Mouse (Mus musculus): ENCODE results near the gene Ascl4. TPM values are rescaled to one million over a fixed set of nuclear protein-coding genes. Genes with fewer than 3 reads are reported as not detected.

Ascl4 gene
- not detected for total RNA-seq (2022)

- DNase-seq (ENCODE audit: low spot score) = no peak
Measured at GRCm38 (mm10) chr10:85927676-85928445, at the start of gene Ascl4. Gene Ascl4 (plus strand): TSS chr10:85927681.

DNA sequence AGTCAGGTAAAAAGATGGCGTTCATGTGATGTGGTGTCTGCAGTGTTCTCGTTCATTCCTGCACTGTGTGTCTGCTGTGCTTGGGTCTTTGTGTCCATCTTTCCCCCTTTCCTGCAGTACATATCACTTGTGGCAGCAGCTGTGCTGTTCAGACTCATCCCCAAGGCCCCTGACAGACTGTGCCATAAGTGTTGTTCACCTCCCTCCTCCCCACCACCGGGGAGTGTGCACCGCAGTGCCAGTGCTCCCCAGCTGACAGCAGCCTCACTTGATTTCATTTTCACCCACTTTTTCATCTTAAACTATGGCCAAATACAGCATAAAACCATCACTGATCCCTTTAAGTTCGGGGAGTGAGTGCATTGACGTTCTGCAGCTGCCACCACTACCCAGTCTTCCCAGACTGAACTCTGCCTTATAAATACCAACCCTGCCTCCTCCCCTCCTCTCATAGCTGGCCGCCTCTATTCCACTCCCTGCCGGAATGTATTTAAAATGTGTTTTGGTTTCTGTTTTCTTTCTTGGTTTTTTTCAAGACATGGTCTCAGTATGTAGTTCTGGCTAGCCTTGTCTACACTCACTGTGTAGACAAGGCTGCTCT lies 47.5 kb upstream of the Ascl4 start:
- no peak for DNase-seq (ENCODE audit: low spot score)

- DNase-seq (ENCODE audit: low spot score) = peak; percentile 97
Measured at GRCm38 (mm10) chr10:85916498-85917309, 10.8 kb upstream of the Ascl4 start, which contains the start of gene Prdm4. Gene Prdm4 (minus strand): TSS chr10:85917142.

DNA sequence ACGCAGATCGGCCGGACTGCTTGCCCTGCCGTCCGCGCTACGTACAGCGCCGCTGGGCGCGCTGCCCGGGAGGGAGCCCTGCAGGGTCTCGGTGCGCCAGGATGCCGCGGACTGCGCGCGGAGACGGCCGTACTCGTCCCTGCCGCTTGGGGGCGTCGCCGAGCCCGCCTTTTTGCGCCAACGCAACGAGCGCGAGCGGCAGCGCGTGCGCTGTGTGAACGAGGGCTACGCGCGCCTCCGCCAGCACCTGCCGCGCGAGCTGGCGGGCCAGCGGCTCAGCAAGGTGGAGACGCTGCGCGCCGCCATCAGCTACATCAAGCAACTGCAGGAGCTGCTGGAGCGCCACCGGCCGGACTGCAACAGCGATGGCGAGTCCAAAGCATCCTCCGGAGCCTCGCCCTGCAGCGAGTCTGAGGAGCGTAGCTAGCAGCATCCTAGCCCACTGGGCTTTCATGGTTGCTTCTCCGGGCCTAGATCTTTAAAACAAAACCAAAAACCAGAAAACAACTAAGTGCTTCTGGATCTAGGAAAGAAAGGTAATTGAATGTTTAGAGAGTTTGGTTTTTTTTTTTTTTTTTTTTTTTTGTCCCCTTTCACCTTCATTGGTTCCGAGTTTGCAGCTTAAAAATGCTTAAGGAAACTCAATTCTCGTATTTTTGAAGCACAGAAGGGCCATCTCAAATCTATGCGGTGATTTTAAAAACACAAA lies 1.2 kb downstream of the Ascl4 start:
- DNase-seq (ENCODE audit: low spot score) = no peak

- DNase-seq (ENCODE audit: low spot score) = no peak
Measured at GRCm38 (mm10) chr10:85929208-85929591, 1.7 kb downstream of the Ascl4 start.

DNA sequence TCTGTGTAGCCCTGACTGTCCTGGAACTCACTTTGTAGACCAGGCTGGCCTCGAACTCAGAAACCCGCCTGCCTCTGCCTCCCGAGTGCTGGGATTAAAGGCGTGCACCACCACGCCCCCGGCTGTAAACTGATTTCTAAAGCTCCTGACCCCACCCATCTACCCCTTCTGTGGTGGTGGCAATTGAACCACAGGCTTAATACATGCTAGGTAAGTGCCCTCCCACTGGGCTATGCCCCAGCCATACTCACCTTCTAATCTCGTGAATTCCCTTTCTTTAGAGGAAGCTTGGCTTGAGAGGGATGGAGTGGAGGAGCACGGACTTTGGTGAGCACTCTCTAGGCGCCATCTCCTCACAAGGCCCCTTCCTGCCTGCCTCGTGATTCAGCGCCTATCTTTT lies 2.5 kb downstream of the Ascl4 start:
- no peak for DNase-seq (ENCODE audit: low spot score)

GRCm38 (mm10) chr10:85936280-85936965 lies 8.9 kb downstream of the Ascl4 start:
- no peak for DNase-seq (ENCODE audit: low spot score)

- DNase-seq (ENCODE audit: low spot score) = no peak
Measured at GRCm38 (mm10) chr10:85948483-85949196, 21.2 kb downstream of the Ascl4 start.

DNA sequence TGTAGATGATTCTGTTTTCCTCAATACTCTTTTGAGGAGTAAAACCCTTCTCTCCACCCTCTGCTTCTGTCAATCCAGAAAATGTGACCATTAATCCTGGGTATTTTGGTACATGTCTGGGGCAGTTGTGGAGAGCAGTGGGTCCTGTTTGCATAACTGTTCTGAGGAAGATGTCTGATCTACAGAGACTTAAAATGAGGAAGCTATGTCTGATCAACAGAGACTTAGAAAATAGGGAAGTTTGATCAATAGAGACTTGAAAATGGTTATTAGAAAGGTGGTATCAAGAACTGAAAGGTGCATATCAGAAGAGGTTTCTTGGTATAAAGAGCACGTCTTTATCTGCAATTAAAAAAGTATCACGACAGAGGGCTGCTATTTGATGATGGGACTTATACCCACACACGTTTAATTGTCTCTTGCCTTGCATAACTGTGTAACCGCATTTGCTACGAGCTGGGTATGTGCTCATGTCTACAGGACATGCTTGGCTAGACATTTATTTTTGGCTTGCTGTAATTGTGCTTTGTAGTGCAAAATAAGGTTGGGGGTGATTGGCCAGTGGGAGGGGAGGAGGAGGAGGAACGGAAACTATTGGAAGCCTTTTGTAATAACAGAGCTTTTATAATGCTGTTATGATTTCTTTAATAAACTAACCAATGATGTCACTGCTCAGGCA lies 24.4 kb downstream of the Ascl4 start:
- no peak for DNase-seq (ENCODE audit: low spot score)

DNA sequence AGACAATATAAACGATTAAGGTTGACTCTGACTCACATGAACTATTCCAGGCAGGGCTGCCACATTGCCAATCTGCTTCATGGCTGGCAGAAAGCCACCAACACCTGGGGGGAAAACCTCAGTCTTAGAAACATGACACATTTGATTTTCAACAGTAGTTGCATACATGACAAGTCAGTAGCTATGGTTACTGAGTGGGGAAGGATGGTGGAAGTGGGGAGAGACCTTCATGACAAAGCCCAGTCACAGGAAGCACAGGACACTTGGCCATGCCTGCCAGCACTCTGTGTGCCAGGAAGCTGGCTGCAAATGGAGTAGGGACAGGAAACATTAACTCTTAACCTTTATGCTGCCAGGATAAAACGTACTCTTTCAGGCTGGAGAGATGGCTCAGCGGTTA lies 25.9 kb downstream of the Ascl4 start:
- DNase-seq (ENCODE audit: low spot score) = peak; percentile 9

GRCm38 (mm10) chr10:85954429-85954828 lies 26.9 kb downstream of the Ascl4 start:
- no peak for DNase-seq (ENCODE audit: low spot score)

DNA sequence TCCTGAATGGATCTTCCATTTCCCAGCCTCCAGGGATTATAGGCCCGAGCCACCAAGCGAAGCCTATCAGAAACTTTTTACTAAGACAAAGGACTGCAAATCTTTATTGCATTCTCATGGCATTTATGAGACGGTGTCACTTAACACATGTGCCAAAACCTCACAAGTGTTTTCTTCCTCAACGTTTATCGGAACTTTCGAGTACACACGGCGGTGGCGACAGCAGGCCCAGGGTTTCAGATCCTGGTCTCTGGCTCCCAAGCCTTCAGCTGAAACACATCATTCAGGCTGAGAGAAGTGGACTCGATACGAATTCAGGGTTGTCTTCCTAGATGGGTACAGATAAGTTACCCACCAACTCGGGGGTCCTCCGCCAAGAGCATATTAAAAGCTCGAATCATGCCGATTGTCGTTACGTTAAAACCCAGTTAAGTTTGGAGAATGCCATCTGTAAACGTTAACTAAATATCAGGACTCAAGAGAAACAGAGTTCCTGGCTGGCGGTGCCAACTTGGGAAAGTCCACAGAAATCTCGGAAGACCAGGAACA lies 29.5 kb downstream of the Ascl4 start:
- no peak for DNase-seq (ENCODE audit: low spot score)

DNA sequence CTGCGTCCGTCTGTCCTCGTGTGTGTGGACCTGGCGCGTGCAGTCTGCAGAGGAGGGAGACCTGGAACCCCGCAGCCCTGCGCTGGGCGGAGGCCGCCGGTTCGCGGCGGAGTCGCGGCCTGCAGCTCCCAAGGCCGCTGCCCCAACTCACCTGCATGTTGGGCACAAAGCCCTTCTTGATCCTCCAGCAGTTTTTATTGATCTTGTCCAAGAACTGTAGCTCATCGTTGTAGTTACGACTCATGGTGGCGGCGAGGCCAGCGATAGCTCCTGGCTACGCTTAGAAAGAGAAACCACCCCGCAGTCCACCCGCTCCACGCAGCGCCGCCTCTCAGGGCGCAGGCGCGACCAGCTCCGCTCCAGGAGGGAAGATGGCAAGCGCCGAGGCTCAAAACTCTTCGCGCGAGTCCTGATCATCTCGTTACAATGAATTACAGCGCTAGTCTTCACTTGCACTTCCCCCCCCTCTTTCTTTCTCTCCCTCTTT lies 30.0 kb downstream of the Ascl4 start, which contains the start of gene Rtcb:
TSS of gene Rtcb (minus strand) at position 360 of the 487 bp plus-strand sequence.
- peak; percentile 98 for DNase-seq (ENCODE audit: low spot score)

GRCm38 (mm10) chr10:85962897-85963296 lies 35.4 kb downstream of the Ascl4 start:
- no peak for DNase-seq (ENCODE audit: low spot score)

- no peak for DNase-seq (ENCODE audit: low spot score)
Measured at GRCm38 (mm10) chr10:85964316-85964715, 36.8 kb downstream of the Ascl4 start.

- no peak for DNase-seq (ENCODE audit: low spot score)
Measured at GRCm38 (mm10) chr10:85966476-85966875, 39.0 kb downstream of the Ascl4 start.

- no peak for DNase-seq (ENCODE audit: low spot score)
Measured at GRCm38 (mm10) chr10:85967411-85968156, 40.1 kb downstream of the Ascl4 start.

DNA sequence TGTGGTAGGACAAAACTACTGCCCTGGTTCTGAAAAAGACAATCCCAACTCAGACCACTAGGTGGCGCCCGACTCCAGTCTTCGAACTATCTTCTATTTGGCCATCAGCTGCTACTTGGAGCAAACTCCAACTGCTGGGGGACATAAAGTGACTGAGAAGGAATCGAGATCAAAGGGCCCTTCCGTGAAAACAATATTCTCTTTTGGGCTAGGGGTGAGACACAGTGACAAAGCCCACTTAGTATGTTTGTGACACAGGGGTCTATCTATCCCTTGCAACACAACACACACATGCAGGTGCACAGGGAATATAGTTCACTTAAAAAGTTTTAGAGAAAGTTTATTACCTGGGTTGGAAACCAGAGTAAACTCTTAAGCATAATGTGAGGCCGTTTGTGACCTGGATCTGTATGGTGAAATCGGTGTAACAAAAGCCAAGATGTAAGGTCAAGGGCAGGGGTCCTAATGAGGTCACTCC lies 40.7 kb downstream of the Ascl4 start:
- DNase-seq (ENCODE audit: low spot score) = peak; percentile 75
